Mouse (Mus musculus) hematopoietic stem cell, adult 5-6 weeks (primary cell): ENCODE results near the gene Optn. TPM values are rescaled to one million over a fixed set of nuclear protein-coding genes. Genes with fewer than 3 reads are reported as not detected.
"Not testable (repeated sequence)": the region's sequence is repeated elsewhere in the genome, so short reads cannot be mapped to it uniquely, and the experiment has no call there.

Experiments
- ATAC-seq, 2 experiments: fragments of 125-278 bp in 1 of 2; replicated peaks in 1 of 2; 2 replicates each; pipeline ENCODE4 v1.8.0; 2016 to 2017; ENCODE audit warnings: inconsistent platforms in 2 of 2, mild to moderate bottlenecking in 2 of 2, moderate number of reproducible peaks in 2 of 2, low read depth in 1 of 2, moderate TSS enrichment in 1 of 2; ENCODE audit not compliant: low FRiP score in 2 of 2, poor library complexity in 2 of 2, severe bottlenecking in 2 of 2, insufficient read depth in 1 of 2, low TSS enrichment in 1 of 2
- total RNA-seq: library from RNA; stranded (forward); fragments of 172-1452, 232-1000 nt; gene quantifications from 2 replicates; pipeline ENCODE4 v1.2.3, GENCODE M21; 2017

Optn gene
- total RNA-seq, 1 experiment from 2014 or later: 49.6 TPM

DNA sequence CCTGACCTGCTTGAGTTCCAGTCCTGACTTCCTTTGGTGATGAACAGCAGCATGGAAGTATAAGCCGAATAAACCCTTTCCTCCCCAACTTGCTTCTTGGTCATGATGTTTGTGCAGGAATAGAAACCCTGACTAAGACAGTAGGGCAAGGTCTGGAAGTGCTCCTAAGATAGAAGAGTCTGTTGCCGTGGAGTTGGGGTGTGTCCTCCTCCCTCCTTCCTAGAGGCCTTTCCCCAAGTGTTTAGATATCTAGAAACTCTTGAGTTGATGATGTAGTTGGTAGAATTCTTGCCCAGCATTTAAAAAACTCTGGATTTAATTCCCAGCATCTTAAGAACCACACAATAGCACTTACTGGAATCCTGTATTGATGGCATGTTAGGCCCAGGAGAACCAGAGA, 3.4 kb upstream of the Optn start:
- ATAC-seq: not testable (repeated sequence)

DNA sequence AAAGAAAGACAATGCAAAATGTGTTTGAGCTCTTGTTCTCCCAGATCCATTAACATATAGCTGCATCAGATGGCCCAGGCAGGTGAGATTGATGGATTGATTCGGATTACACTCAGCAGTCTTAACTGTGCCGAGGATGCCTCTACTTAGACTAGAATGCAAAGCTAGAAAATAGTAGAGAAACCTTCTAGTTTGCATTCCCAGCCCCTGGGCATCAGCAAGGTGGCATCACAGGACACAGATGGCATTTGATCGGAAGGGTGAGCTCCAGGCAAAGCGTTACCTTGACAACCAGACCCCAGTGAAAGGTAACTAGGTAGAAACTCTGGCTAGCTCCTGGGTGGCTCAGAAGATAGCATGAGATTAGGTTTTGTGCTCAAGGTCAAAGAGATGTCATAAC, 396 bp upstream of the Optn start:
- peak in 1 of 2 experiments; percentile 11; a peak in 1 of 4 replicates for ATAC-seq

DNA sequence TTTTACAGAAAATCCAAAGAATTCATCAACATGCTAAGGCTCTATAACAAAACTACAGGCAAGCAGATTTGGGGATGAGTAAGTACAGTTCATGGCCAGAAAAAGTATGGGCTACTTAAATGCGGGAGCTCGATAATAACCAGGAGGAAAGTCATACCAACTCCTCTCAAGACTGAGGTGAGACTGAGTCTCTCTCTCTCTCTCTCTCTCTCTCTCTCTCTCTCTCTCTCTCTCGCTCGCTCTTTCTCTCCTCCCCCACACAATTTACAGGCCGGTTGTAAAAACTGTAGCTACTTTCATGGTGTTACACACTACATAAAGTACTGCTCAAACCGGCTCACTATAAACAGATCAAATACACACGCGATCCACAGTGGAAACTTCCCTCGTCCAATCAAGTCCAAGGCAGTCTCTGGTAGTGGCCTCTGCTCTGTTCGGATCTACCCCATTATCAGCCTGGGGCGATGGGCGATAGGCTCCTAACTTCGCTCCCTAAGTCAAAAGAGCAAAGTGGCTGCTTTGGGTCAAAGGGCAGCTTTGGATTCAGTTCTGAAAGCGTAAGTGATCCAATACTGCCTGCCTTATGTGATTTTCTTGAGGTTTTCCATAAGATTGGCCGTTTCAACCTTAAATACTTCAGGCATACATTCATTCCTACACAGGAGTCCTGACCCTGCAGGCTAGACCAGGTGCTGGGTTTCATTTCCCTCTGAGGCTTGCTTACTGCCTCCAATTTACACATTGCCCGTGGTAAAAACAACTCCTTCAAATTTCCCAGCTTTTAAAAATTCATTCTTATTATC, 1.2 kb downstream of the Optn start:
- ATAC-seq: no peak

DNA sequence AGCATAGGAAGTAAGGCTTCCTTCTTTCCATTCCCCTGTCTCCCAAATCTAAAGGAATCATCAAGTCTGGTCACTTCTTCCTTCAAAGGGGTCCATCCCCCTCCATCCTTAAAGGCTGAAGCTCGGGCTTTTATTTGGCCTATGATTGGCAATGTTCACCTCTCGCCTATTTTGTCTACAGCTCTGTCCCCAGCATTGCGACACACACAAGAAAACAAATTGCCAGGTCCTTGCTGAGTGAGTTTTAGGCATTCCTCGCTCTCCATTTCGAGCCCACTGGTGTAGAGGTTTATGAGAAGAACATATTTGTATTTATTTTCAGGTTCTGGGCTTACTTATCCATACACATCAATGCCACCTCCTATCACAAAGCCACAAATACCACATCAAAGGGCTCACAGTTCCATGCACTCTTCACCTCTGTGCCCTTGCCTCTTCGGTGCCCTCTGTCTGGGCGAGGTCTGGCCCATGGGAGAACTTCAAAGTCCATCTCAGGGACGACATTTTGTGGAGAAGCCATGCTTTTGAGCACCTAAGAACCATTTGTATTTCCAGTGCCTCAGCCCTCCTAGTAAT, 2.6 kb downstream of the Optn start:
- ATAC-seq: no peak

DNA sequence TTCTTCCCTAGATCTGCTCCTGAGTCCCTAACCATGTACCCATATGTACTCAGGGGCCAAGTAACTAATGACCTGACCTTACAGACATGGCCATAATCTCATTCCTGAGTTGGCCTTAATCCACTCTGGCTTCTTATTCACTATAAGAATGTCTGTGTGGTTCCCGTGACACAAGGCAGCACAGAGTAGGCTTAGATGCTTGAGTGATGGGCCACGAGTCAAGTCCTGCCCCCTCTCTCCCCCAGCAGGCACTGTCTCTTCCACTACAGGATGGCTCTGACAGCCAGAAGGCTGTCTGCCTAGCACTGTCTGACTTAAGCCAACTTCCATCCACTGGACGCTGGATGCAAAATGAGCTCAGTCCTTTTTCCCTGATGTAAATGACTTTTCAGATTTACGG, 3.9 kb downstream of the Optn start:
- ATAC-seq: no peak

DNA sequence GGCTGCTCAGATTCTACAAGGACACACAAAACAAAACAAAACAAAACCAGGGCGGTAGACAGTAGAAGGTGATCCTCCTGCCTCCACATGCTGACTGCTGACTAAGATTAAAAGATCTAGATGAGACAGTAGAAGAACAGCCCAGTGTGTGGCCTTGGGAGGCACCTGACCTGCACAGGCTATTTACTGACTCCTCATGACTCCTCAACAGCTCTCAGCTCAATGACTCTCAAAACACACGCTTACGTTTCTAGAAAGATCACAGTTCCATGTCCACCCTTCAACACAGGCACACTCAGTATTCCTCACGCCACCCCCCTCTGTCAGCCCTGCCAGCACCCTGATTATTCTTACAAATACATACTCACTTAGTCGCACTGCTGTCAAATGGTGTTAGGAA, 5.4 kb downstream of the Optn start:
- ATAC-seq: no peak

DNA sequence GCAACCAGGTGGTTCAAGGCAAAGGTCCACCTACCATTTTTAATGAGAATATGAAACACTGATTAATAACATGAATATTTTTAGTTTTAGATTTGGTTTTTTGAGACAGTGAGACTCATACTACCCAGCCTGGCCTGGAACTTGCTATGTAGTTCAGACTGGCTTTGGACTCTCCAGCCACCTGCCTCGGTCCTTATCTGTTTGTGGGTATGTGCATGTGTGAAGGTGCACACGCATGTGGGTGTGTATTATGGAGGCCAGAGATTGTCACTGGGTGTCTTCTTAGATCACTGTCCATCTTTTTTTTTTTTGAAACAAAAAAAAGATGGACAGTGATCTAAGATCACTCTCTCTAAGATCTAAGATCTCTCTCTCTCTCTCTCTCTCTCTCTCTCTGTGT, 13.3 kb downstream of the Optn start:
- ATAC-seq: no peak

DNA sequence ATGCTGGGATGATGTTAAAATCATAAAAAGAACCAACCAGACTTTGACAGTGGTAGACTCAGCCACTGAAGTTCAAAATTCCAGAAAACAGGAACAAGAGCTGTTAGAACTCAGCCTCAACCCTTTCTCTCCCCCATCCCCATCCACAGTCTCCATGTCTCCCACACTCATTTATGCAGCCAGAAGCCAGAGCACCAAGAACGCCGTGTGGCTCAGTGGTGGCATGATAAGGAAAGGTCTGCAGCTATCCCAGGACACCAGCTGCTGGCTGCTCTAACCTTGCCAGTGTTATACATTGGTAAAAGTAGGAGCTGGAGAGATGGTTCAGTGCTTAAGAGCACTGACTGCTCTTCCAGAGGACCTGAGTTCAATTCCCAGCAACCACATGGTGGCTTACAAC, 16.8 kb downstream of the Optn start:
- ATAC-seq: no peak

DNA sequence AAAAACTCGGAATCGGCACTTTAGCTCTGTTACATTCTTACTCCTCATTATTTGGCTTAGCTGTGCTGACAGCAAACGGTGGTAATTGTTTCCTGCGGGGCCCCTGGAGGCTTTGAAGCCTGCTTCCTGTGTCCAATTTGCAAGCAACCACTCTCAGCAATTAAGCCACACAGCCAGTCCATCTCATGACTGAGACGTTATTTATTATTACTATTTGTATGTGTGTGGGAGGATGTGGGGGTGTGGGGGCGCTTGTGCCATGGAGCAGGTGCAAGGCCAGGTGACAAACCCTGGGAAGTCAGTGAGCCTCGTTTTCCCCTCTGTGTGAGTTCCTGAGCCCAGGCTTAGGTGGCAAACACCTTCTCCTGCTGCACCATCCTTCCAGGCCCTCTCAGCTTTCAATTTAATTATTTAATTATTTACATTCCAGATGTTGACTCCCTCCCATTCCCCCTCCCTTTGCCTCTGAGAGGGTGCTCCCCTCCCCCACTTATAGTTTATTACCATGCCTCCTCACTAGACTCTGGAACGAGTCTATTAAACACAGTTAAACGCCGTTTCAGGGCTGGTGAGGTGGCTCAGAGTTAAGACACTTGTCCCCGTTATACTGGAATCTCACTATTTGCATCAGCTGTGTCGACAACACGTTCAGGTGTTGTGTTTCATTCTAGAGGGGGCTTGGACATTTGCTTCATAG, 18.4 kb downstream of the Optn start:
- peak; percentile 46 to 58; a peak in 3 of 4 replicates for ATAC-seq

DNA sequence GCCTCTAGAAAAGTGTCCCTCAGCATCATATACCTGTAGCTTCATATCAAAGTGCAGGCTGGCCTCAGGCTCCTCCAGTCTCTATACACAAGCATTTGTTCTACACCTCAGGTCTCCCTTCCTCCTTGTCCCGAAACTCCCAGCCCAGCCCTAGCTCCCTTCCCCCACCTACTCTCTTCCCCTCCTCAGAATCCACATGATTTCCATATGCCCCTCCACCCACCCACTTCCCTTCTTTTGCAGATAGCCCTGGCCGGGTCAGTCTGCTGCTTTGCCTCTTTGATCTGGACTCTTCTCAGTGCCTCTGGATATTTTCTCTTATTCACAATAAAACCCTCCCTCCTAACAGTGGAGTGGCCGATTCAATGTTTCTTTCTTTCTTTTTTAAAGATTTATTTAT, 19.5 kb downstream of the Optn start:
- no peak for ATAC-seq

DNA sequence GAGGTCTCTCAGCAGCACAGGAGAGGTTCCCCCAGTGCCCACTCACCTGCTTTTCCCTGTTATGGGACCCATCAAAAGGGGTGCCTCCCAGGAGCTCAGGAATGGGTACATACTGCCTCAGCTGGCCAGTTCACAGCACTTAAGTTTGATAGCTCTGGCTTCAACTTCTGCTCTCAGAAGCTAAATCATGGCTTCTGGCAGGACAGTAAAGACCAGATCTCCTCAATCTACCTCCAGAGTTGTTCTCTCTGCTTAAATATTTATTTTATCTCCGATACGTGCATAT, 20.4 kb downstream of the Optn start:
- ATAC-seq: no peak

DNA sequence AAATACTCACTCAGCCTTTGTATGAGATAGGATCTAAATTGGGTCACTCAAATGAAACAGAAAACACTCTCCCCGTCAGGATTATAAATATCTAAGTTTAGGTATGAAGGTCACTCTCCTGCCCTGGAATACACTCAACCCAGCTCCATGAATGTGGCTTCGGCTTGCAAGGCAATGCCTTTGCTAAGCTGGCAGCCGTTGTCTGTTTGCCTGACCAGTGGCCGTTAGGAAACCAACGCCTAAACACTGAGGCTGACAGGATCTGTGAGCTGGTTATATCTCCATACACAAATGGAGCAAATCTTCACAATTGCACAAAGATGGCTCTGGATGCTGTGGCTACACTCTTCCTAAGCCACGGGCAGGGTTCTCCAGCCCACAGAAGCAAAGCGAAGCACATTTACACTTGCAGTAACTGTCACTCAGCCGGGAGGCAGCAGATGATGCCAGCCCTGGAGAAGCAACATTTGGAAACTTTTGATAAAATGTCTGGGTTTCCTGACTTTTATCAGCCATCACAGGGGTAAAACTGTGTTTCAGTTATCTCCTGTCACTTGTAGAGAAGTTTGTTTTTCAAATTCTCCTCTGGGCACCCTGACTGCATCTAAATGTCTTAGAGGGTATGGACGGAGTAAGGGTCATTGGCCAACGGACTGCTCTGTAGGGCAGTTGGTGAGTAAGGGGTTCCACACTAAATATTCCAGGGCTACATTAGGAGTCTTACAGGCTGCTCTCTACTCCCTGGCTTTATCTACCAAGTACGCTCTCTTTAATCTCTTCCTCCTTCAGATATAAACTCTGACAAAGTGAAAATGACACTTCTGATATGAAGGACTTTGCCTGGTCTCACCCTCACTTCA, 21.0 kb downstream of the Optn start:
- ATAC-seq: peak in 1 of 2 experiments; percentile 5; a peak in 1 of 4 replicates

DNA sequence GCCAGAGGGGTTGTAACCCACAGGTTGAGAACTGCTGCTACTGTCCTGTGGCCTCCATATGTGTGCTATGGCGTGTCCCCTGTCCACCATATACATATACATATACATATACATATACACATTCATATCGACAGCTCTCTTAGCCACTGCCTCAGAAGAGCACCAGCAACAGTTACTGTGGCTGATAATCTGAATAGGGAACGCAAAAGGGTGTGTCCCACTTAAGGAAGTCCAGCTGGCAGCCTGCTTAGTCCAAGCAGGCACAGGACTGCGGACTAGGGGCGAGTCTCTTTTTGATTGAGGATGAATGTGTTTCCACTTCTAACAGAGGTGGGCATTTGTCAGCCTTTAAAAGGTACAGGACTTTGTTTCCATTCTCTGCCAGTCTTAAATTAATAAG, 22.0 kb downstream of the Optn start:
- no peak for ATAC-seq

DNA sequence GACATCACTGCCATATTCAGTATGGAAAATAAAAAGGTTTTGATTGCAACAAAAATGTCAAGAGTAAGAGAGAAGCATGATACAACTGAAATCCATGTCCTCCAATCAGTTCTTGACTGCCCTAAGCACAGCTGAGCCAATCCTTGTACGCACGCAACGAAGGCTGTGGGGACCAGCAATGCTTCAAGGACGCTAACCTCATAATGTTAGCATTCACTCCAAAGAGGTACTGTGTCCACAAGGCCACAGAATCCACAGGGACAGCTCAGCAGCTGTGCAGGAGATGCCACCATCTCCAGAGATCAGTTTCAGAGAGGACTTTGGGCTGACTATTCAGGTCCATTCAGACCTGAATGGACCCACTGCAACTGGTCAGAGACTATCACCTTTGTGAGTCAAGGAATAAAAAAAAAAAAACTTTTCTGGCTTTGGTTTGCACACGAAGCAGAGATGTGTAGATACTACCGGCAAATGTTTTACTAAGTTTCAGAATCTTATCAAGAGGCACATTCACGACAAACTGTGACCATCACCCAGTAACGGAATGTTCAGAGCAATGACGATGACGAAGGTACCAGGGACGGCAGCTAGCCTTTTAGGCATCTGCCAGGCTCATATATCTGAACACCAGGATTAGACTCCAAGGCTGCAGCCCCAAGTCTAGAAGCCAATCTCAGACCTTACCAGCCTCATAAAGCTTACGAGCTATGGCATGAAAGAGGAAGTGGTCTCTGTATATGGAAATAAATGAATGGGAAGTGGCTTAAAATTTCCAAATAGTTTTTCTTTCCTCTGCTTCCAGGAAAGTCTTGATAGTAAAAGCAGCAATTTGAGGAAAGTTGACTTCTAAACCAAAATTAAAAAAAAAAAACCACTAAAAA, 23.3 kb downstream of the Optn start:
- peak in 1 of 2 experiments; percentile 23; a peak in 1 of 4 replicates for ATAC-seq

DNA sequence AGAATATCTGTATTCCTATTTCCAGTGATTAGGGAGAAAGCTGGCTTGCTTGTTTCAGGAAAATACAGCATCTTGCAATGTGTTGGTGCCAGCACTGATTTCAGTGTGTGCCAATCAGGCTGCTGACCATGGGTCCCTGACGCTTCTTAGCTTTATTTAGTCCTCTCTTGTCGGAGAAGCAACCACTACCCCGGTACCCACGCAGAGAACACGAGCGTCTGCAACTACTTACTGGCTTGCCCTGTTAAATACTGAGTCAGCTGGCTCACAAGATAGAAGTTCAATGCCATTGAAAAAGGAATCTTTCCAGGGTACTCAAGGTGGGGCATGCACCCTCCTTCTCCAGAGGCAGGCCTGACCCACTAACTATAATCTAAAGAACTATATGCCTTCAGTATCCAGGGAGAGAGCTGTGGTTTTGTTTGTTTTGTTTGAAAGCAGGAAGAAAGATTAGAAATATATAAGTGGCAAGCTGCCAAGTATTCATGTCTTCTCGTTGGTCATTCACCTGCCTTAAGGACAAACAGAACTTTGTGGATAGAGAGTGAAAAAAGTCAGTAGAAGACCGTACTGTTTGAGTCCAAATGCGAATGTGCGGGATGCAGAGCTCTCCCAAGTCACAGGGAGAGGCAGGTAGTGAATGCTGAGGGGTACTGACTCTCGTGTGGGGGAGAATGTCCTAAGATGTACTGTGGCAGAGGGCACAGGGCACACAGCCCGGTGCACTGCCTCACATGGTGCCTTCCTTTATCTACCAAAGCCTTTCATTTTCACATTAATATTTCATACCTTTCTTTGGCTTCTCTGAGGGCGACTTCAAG, 24.3 kb downstream of the Optn start:
- no peak for ATAC-seq

DNA sequence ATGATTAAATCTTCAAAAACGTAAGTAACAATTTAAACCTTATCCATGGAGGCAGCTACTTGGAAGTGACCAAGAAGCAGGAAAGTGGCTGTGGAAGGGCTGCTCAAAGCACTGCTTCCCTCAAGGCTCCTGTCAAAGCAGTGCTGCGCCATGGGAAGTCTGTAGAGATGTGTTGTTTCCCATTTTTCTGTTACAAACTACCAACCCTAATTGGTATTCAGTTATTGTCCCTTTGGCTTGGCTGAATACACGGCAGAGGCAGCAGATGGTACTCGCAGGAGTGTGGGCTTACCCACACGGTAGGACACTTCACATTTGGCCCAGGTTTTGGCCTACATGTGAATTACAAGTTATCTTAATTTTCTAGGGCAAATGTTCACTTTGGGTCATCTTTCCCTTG, 25.5 kb downstream of the Optn start:
- no peak for ATAC-seq
